Mouse (Mus musculus) cerebellum, adult 18-20 months (tissue): Measurements from ENCODE around the gene Csnk1e.

ENCODE experiments used
- DNase-seq, 2 experiments: peaks; one replicate each; pipeline ENCODE4 v3.0.0; 2021

Gene Csnk1e

DNA sequence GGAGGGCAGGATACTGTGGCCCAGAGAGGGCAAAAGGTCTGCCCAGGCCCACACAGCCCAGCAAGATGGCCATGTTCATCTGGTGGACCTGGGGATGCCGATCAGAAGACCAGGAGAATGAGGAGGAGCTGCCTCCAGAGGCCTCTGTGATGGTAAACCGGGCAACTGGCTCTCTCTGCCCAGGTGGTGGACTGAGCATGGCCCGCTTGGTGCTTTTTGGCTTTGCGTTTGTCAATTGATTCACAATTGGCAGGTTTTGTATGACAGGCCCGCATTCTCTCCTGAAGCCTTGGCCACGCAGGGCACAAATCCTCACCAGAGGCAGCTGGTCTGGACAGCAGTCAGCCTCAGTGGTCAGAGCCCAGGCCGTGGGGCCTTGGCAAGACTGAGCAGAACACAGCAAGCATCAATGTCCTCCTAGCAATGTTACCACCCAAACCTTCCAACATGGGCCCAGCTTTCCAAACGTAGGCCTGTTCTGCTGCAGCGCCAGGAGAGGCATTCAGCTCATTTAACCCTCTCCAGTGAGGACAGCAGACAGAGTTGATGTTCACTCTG lies 12.3 kb downstream of the Csnk1e start:
- no peak for DNase-seq

DNA sequence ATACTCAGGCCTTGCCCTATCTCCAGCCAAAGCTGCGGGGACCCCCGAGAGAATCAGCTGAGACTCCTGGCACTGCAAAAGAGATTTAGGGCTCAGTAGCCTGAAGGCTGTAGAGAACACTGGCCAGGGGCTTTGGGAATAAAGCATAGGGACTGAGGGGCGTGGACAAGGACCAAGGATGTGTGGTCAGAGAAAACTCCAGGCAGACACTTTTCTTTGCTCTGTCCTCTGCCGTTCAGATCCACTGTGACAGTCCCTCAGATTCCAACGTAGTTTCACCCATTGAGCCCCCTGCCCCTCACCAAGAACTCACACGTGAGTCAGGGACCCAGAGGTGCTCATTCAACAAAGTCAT lies 13.1 kb downstream of the Csnk1e start:
- DNase-seq: no peak

DNA sequence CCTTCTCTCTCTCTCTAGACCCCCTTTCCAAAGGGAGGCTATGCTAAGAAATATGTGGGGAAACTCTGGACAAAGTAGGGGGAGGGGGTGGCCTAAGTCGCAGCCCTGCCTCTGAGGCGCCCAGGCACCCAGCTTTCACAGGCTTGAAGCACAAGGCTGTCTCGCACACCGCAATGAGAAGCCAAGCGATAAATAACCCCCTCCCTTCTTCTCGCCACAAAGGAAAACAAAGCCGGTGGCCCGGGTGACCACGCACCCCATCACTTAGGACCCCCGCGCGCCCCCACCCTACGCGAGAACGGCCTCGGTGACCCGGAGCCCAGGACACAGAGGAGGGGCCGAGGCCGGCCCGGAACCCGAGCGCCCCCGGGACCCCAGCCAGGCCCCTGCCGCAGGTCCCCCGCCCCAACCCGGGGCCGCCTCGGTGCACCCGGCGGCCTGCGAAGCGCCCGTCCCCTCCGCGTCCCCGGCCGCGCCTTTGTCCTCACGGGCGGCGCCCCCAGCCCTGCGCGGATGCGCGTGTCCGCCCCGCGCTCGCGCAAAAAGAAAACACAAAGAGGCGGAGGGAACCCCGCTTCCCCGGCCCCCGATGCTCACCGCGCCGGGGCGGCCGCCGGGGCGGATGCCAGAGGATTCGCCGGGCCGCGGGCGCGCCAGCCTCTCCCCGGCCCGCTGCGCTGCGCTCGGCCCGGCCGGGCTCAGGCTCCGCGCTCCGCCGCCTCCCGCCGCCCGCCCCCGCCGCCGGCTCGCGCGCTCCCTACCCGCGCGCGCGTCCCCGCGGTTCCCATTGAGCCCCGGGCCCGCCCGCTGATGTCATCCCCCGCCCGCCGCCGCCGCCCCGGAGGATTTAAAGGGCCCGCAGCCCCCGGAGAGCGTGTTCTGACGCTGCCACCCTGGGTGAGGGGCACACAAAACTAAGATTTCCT lies 13.8 kb downstream of the Csnk1e start:
- peak; percentile 87 to 91 for DNase-seq

DNA sequence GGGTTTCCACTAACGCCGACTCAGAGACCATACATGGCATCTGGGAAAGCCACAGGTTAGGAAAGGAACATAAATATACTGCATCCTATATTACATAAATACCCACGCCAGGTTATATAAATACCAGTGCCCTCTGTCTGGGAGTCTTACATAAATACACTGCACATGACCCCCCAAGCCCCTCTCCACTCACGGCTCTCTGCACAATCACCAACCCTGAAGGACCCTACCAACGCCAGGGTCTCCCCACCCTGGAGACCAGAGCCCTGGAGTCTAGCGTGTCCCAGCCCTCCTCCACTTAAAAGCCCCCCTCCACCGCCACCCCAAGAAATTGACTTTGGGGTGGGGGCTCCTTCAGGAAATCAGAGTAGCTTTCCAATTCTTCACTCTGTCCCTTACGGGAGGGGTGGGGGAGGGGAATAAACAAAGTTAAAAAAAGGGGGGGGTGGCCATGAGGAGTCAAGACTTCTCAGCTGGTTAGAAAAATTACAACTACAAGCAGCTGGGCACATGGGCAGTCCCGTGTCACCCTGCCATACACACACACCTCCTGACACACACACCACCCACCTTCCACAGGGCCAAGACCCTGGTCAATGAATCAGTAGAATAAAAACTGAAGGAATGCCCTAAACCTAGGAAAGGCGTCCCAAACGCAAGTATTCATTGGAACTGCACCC lies 14.6 kb downstream of the Csnk1e start:
- no peak for DNase-seq

DNA sequence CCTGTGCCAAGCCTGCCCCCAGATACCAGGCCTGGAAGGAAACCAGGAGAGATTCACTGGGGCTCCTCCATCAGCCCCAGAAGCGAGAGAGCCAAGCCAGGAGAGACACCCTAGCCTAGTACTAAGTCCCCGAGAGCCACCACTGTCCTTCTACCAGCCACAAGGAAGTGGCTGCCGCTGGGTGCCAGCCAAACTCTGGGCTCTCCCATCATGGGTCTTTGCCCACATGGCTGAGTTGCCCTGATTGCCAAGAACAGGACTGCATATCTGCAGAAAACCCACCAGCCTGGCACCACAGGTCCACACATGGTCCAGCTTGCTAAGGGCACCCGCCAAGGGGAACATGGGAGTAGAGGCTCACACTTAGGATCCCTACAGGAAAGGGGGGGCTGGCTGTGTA lies 15.1 kb downstream of the Csnk1e start:
- DNase-seq: peak; percentile 62 to 68

DNA sequence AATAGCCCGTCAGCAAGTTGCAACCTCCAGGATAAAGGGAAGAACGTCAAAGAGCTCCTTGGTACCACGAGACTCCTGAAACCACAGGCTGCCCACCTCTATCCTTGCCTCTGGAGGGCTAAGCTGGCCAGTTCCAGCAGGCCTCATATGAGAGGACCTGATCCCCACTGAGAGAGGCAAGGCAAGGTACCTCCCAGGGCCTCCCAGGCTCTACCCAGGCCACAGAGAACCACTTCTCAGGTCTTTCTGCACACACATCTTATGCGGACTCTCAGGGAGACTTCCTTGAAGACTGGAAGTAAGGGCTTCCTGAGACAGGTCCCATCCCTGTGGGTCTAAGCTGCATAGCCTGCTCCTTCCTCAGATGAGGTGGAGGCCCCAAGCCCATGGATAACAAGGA lies 16.0 kb downstream of the Csnk1e start:
- DNase-seq: no peak

DNA sequence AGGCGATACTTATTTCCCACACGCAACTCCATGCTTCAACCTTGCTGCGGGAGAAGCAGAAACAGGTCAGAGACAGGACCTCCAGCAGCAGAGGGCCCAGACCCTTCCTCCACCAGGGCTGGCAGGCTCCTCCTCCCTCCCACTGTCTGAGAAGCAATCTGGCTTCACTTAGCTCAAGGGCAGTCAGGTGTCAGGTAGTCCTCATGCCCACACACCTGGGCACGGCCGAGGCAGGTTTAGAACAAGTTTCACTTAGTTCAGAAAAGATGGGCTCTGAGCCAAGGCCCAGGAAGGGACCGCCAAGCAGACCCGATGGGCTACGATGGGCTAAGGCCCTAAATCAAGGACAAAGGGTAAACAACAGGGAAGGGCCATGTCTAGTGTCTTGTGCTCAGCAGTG lies 16.6 kb downstream of the Csnk1e start:
- DNase-seq: no peak

DNA sequence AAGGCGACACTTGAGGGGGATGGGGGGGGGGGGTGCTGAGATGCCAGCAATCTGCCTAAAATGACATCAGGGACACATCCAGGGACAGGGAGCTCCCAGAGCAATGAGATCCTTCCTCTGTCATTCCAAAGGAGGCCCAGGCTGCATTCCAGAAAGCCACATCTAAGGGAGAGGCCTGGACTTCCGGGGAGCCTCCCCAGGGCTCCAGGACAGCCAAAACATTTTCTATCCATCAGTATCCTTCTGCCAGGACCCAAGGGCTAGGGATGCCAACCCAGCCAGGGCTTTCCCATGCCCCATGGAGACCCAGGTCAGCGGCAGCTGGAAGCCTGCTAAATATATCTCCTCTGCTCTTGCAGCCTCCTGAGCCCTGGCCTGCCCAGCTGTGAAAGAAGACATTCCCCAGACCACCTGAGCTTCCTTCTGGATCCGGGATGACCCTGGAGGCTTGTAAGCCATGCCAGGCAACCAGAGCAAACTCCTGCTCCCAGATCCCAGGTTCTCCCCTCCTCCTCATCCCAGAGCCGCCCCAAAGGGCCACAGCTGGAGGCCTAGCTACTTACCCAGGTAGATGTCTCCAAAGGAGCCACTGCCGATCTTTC lies 17.1 kb downstream of the Csnk1e start:
- no peak for DNase-seq

DNA sequence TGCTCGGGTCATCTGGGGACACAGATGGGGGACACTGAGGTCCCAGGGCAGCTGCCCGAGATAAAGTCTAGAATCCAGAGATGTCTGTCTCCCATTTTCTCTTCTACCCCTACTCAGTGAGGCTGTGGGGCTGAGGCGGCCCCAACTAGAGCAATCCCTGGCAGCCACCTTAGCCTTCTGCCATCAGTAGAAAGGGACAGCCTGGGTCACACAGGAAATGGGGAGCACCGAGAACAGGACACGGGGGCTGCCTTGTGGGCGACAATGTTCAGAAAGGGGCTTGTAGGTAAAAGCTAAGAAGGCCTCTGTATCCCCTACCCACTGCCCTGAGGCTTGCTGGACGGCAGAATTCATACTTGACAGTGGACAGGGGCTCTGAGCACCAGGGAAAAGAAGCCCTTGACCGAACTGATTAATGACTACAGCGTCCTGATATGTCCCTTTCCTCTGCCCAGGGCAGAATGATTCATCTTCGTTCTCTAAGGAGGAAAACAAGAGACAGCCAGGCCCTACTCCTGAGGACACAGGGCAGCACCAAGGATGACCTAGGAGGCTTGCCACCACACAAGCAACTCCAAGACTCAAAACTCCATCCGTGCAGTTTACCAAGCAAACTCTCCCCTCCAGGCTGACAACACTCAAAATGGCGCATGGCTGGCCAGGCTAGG lies 17.7 kb downstream of the Csnk1e start:
- no peak for DNase-seq

DNA sequence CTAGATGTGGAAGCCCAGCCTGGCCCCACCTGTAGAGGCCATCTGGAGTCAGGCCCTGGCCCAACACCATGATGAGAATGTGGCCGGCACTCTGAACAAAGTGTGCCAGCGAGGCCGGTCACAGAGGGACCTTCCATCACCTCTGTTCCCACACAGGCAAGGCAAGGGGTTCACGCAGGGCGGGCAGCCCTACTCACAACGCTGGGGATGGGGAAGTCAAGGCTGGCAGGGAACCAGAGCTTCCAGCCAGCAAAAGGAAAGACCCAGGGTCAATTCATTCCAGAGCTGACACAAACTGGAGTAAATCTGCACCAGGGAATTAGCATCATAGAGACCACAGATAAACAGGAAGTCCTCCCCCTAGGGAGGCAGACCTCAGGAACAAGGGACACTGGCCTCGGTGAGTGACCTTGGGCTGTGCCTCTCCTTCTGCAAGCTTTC lies 18.9 kb downstream of the Csnk1e start:
- peak; percentile 76 to 82 for DNase-seq

DNA sequence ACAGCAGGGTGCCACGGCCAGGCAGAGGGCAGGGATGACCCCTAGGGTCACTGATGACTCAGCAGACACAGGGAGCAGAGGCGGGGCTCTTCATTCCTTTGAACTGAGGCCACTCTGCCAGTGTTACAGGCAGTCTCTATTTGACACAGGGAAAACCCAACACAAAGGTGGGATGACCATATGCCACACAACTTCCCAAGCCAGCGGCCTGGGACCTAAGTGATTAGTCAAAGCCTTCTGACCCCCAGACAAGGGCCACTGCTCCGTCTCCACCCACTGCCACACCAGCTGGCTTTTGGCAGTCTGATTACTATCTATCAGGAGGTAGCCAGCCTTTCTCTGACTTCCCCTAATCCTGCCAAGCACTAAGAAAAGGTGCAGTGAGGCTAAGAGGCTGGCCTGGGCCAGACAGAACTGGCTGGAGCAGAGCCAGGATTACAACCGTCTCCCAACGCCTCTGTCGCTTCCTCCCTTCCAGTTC lies 20.1 kb downstream of the Csnk1e start:
- no peak for DNase-seq

DNA sequence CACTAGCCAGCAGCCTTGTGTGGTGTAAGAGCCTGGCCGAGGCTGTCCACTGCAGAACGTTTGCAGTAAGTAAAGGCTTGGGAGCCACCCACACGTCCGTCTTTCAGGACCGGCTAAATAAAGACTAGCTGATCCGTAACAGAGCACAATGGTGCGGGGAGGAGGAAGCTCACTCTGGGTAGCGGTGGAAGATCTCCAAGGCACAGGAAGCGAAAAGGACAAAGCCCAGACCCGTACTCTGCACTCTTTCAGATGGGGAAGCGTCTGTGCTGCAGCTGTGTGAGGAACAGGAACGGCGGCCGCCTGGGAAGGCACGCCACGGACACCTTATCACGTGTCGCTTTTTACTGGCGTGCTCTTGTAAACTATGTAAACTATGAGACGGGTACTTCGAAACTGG lies 22.5 kb downstream of the Csnk1e start:
- no peak for DNase-seq

DNA sequence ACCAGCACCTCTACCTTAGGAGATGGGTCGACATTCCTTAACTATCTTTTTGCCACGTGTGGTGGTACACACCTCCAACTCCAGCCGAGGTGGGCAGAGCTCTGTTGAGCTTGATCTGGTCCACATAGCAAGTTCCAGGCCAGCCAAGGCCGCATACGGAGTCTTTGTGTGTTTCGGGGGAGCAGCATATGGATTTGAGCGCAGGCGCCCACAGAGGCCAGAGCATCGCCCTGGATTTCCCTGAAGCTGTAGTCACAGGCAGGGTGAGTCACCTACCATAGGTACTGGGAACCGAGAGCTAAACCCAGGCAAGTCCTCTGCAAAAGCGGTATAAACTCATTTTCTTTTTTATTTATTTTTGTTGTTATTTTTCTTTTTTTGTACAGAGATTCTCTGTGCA lies 23.0 kb downstream of the Csnk1e start:
- DNase-seq: no peak

DNA sequence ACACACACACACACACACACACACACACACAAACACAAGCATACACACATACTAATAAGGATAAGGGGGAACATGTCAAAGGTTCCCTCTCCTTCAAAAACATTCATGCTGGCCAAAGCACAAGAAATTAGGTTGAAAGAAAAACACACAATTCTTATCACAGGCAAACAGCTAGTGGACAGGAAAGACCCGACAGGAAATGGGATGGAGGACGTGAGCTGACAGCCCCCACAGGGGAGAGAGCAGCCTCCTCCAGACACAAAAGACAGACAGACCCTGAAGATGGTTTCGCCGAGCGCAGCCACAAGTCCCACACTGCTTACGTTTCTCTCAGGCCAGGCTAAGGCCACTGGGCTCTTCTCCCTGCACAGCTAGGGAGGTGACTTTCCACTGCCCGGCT lies 23.4 kb downstream of the Csnk1e start:
- DNase-seq: no peak

DNA sequence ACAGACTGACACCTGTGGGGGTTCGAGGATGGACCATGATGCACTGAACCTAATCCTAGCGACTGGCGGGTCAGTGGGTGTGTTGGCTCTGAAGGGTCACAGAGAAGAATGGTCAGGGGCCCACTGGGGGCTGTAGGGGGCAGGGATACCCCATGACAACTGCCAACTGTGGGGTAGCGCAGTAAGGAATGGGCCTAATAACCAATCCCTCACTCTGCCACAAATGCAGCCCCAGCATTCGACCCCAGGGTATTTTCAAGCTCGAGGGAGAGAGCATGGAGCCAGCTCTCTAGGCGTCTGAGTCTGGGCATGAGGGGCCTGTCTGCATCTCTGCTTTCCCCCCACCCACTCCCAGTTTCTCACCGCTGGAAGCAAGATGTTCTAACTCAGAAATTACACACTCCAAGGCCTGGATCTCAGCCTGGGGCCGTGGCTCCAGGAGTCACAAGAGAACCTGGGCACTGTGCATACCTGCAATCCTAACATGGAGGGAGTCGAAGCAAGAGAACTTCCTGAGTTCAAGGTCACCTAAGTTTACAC lies 24.8 kb downstream of the Csnk1e start:
- no peak for DNase-seq

DNA sequence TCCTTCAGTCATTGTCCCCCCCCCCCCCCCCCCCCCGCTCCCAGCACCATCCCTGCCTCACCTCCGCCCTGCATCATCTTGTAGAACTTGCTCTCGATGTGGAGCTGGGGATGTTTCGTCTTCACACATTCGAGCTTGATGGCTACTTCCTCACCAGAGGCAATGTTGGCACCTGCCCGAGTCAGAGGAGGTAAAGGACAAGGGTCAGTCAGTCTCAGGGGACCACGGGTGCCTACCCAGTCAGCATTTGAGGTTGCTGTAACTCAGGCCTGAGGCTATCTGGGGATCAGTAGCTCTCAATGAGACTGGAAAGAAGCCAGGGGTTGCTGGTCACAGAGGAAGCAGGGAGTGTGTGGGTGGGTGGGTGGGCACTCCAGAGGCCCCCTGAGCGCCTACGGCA lies 25.4 kb downstream of the Csnk1e start:
- no peak for DNase-seq

DNA sequence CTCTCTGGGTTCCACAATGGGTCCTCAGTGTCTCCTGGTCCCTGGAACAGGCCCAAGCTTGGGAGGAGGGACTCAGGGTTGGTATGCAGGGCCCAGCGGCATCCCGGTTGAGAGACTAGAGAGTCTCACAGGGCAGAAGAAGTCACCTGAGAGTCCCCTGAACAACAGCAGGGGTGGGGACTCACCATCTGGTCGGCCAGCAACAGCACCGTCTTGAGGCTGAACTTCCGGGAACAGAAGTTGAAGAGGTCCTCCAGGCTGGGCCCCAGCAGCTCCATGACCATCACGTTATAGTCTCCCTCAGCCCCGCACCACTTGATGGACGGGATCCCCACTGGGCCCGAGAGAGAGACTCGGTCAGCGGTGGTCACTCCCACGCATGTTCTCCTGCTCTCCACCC lies 25.8 kb downstream of the Csnk1e start:
- no peak for DNase-seq

DNA sequence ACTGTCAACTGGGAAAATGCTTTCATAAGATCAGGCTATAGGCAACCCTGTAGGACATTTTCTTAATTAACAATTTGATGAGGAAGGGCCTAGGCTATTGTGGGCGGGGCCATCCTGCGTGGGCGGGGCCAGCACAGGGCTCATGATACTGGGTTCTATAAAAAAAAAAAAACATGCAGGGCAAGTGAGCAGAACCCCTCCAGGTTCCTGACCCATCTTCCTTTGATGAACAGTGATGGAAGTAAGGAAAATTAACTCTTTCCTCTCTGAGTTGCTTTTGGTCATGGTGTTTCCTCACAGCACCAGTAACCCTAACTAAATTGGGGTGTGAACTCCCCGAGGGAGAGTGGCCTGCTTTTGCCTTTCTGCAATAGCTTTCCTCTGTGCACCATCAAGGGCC lies 26.8 kb downstream of the Csnk1e start:
- DNase-seq: no peak

DNA sequence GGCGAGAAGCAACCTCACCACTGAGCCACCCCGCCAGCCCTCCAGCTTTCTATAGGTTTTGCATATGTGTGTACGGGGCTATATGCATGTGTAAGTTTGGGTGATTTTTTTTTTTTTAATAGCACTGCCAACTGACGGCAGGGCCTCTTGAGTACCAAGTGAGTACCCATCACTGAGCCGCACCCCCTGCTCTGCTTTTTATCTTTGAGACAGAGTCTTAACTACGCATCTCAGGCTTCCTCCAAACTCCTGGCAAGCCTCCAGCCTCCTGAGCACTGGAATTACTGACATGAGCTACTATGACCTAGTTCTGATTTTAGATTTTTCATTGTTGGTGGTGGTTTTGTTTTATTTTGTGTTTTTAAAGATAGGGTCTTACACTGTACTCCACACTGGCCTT lies 27.9 kb downstream of the Csnk1e start:
- no peak for DNase-seq

DNA sequence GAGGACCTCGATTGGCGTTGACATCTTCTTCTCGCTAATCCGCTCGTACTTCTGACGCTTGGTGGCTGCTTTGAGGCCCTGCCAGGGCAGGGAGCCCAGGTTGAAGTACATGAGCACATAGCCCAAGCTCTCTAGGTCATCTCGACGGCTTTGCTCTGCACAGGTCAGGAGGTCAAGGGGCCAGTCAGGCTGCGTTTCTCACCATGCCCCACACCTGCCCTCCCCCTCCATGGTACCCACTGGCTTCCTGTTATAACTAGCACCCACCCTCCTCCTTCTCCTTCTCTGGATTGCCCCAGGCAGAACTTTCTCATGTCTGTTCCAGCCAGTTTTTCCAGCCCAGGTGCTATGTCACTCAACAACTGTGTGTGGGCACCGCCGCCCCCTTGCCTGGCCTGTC lies 29.9 kb downstream of the Csnk1e start:
- DNase-seq: no peak

DNA sequence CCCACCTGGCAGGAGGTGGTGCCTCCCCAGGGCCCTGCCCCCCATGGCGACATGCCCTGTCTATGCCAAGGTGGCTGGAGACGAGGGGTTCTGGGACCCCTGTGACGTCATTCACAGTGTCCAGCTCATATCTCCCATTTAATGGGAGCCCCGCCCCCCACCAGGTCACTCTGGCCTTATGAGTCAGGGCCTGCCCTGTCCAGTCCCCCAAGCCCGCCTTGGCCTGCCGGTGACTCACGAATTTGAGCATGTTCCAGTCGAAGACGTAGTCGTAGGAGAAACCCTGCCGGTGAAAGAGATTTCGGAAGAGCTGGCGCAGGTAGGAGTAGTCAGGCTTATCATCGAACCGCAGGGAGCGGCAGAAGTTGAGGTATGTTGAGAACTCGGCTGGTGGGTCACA lies 30.8 kb downstream of the Csnk1e start:
- DNase-seq: no peak

DNA sequence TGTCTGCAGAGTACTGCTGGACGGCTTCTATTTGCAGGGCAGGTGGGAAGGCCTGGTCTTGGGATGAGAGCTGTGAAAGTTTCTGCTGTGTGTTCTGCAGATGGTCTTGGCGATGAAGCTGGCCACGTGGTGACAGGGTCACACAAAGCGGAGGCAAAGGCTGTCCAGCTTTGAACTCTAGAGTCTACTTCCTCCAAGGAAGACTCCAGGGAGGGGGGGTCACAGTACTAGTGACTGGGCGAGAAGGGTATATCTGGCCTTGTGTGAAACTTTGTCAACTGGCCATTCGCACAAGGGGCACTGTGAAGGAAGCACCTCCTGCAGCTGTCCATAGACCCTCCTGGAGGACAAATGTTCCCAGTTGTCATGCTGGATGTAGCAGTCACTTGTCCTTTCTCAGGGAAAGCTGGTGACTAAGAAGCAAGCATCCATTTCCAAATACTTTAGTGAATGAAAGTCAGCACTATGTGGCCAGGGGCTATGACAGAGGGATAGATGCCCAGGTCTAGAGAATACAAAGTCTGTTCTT lies 32.6 kb downstream of the Csnk1e start:
- no peak for DNase-seq
